Mouse (Mus musculus): ENCODE measurements around the gene Ing4. TPM values are rescaled to one million over a fixed set of nuclear protein-coding genes. Genes with fewer than 3 reads are reported as not detected.
A peak's percentile ranks its signal among the peaks of the same experiment; 100 is the strongest.

Ing4 gene
- total RNA-seq, 1 experiment = 32.4 TPM

GRCm38 (mm10) chr6:125096597-125097345 lies 57.2 kb downstream of the Ing4 start:
- TF ChIP-seq HCFC1 (IDR thresholded peaks at IDR 0.05; ENCODE audit: borderline replicate concordance, insufficient read depth, low read length) (no peak), CHD2 (IDR thresholded peaks at IDR 0.05; ENCODE audit: low read depth, low read length) (no peak), ZC3H11A (IDR thresholded peaks at IDR 0.05; ENCODE audit: borderline replicate concordance, low read depth, low read length) (no peak), ZNF384 (IDR thresholded peaks at IDR 0.05; ENCODE audit: low read depth, low read length) (no peak), MAFK (IDR thresholded peaks at IDR 0.05; ENCODE audit: insufficient read depth, low read depth, low read length) (no peak)
- H3K27ac ChIP-seq (ENCODE audit: insufficient read depth, low read depth, low read length, poor library complexity, severe bottlenecking) = peak overlapping the region; percentile 75
- H3K4me3 ChIP-seq (ENCODE audit: insufficient read depth in 1 of 2, low read depth in 1 of 2, low read length in 2 of 2, poor library complexity in 1 of 2, severe bottlenecking in 1 of 2) = peak overlapping the region; percentile 80 to 91
- DNase-seq (ENCODE audit: low read depth, low spot score) = no peak
- no peaks in the 10 kb centered on the region for H3K9me3 ChIP-seq (ENCODE audit: control insufficient read depth, insufficient read depth, low read depth, low read length)
- H3K4me1 ChIP-seq (ENCODE audit: control insufficient read depth in 2 of 2, insufficient read depth in 2 of 2, low read length in 2 of 2, poor library complexity in 1 of 2) = peaks cover 0 to 23% of the 10 kb centered on the region in 2 experiments; a peak in 2 of 4 replicates
- peaks cover 38% of the 10 kb centered on the region for H3K36me3 ChIP-seq (ENCODE audit: control insufficient read depth, insufficient read depth, low read length, poor library complexity, severe bottlenecking)
- in situ Hi-C loops (cut with MboI; ENCODE audit: low sequenced_read_pairs in 2 of 2, unreplicated experiment in 2 of 2) = no loop called here
- peak overlapping the region; percentile 91 for H3K9ac ChIP-seq (ENCODE audit: insufficient read depth, low read depth, low read length, poor library complexity, severe bottlenecking)

- Histone ChIP-seq H3K4me3 (ENCODE audit: insufficient read depth in 1 of 2, low read depth in 1 of 2, low read length in 2 of 2, poor library complexity in 1 of 2, severe bottlenecking in 1 of 2) (peak overlapping the region; percentile 80 to 91), H3K9me3 (ENCODE audit: control insufficient read depth, insufficient read depth, low read depth, low read length) (no peaks in the 10 kb centered on the region), H3K9ac (ENCODE audit: insufficient read depth, low read depth, low read length, poor library complexity, severe bottlenecking) (peak overlapping the region; percentile 91), H3K4me1 (ENCODE audit: control insufficient read depth in 2 of 2, insufficient read depth in 2 of 2, low read length in 2 of 2, poor library complexity in 1 of 2) (peaks cover 0 to 25% of the 10 kb centered on the region in 2 experiments; a peak in 2 of 4 replicates), H3K36me3 (ENCODE audit: control insufficient read depth, insufficient read depth, low read length, poor library complexity, severe bottlenecking) (peaks cover 43% of the 10 kb centered on the region), H3K27ac (ENCODE audit: insufficient read depth, low read depth, low read length, poor library complexity, severe bottlenecking) (0 out of 2 replicates have a peak overlapping the region, but pooled peaks have one; percentile 75)
- TF ChIP-seq HCFC1 (IDR thresholded peaks at IDR 0.05; ENCODE audit: borderline replicate concordance, insufficient read depth, low read length) (no peak), ZC3H11A (IDR thresholded peaks at IDR 0.05; ENCODE audit: borderline replicate concordance, low read depth, low read length) (no peak), MAFK (IDR thresholded peaks at IDR 0.05; ENCODE audit: insufficient read depth, low read depth, low read length) (no peak), CHD2 (IDR thresholded peaks at IDR 0.05; ENCODE audit: low read depth, low read length) (no peak), ZNF384 (IDR thresholded peaks at IDR 0.05; ENCODE audit: low read depth, low read length) (no peak)
- in situ Hi-C loops (cut with MboI; ENCODE audit: low sequenced_read_pairs in 2 of 2, unreplicated experiment in 2 of 2) = no loop called here
- no peak for DNase-seq (ENCODE audit: low read depth, low spot score)
Measured at GRCm38 (mm10) chr6:125097346-125097689, 57.8 kb downstream of the Ing4 start.

GRCm38 (mm10) chr6:125097951-125098350 lies 58.4 kb downstream of the Ing4 start:
- in situ Hi-C loops (cut with MboI; ENCODE audit: low sequenced_read_pairs in 2 of 2, unreplicated experiment in 2 of 2) = no loop called here
- peak overlapping the region; percentile 91 for H3K9ac ChIP-seq (ENCODE audit: insufficient read depth, low read depth, low read length, poor library complexity, severe bottlenecking)
- no peak overlapping the region for H3K27ac ChIP-seq (ENCODE audit: insufficient read depth, low read depth, low read length, poor library complexity, severe bottlenecking)
- DNase-seq (ENCODE audit: low read depth, low spot score) = no peak
- peak overlapping the region; percentile 80 to 91 for H3K4me3 ChIP-seq (ENCODE audit: insufficient read depth in 1 of 2, low read depth in 1 of 2, low read length in 2 of 2, poor library complexity in 1 of 2, severe bottlenecking in 1 of 2)
- no peaks in the 10 kb centered on the region for H3K9me3 ChIP-seq (ENCODE audit: control insufficient read depth, insufficient read depth, low read depth, low read length)
- peaks cover 0 to 25% of the 10 kb centered on the region in 2 experiments; a peak in 2 of 4 replicates for H3K4me1 ChIP-seq (ENCODE audit: control insufficient read depth in 2 of 2, insufficient read depth in 2 of 2, low read length in 2 of 2, poor library complexity in 1 of 2)
- TF ChIP-seq CHD2 (IDR thresholded peaks at IDR 0.05; ENCODE audit: low read depth, low read length) (no peak), HCFC1 (IDR thresholded peaks at IDR 0.05; ENCODE audit: borderline replicate concordance, insufficient read depth, low read length) (no peak), ZNF384 (IDR thresholded peaks at IDR 0.05; ENCODE audit: low read depth, low read length) (no peak), ZC3H11A (IDR thresholded peaks at IDR 0.05; ENCODE audit: borderline replicate concordance, low read depth, low read length) (no peak), MAFK (IDR thresholded peaks at IDR 0.05; ENCODE audit: insufficient read depth, low read depth, low read length) (no peak)
- peaks cover 50% of the 10 kb centered on the region for H3K36me3 ChIP-seq (ENCODE audit: control insufficient read depth, insufficient read depth, low read length, poor library complexity, severe bottlenecking)

GRCm38 (mm10) chr6:125098513-125098912 lies 59.0 kb downstream of the Ing4 start:
- peak overlapping the region; percentile 91; the same call in 1 of the 2 replicates for H3K9ac ChIP-seq (ENCODE audit: insufficient read depth, low read depth, low read length, poor library complexity, severe bottlenecking)
- no peaks in the 10 kb centered on the region for H3K9me3 ChIP-seq (ENCODE audit: control insufficient read depth, insufficient read depth, low read depth, low read length)
- peaks cover 52% of the 10 kb centered on the region for H3K36me3 ChIP-seq (ENCODE audit: control insufficient read depth, insufficient read depth, low read length, poor library complexity, severe bottlenecking)
- TF ChIP-seq ZNF384 (IDR thresholded peaks at IDR 0.05; ENCODE audit: low read depth, low read length) = no peak
- no peak for TF ChIP-seq ZC3H11A (IDR thresholded peaks at IDR 0.05; ENCODE audit: borderline replicate concordance, low read depth, low read length)
- no peak for TF ChIP-seq HCFC1 (IDR thresholded peaks at IDR 0.05; ENCODE audit: borderline replicate concordance, insufficient read depth, low read length)
- no peak for TF ChIP-seq MAFK (IDR thresholded peaks at IDR 0.05; ENCODE audit: insufficient read depth, low read depth, low read length)
- no peak for TF ChIP-seq CHD2 (IDR thresholded peaks at IDR 0.05; ENCODE audit: low read depth, low read length)
- DNase-seq (ENCODE audit: low read depth, low spot score) = no peak
- H3K27ac ChIP-seq (ENCODE audit: insufficient read depth, low read depth, low read length, poor library complexity, severe bottlenecking) = no peak overlapping the region
- peaks cover 0 to 25% of the 10 kb centered on the region in 2 experiments; a peak in 2 of 4 replicates for H3K4me1 ChIP-seq (ENCODE audit: control insufficient read depth in 2 of 2, insufficient read depth in 2 of 2, low read length in 2 of 2, poor library complexity in 1 of 2)
- in situ Hi-C loops (cut with MboI; ENCODE audit: low sequenced_read_pairs in 2 of 2, unreplicated experiment in 2 of 2) = no loop called here
- H3K4me3 ChIP-seq (ENCODE audit: insufficient read depth in 1 of 2, low read depth in 1 of 2, low read length in 2 of 2, poor library complexity in 1 of 2, severe bottlenecking in 1 of 2) = no peak overlapping the region

Other genes with a start within 250 kb of the Ing4 start
- 6.3 and 10.1 TPM in 2 replicates for gene Spsb2, start 231.1 kb upstream of the Ing4 start, total RNA-seq (2012; rRNA removed)
- gene Tpi1, start 225.5 kb upstream of the Ing4 start, total RNA-seq (2012; rRNA removed) = 306 and 404 TPM in 2 replicates
- gene Usp5, start 210.3 kb upstream of the Ing4 start, total RNA-seq (2012; rRNA removed) = 149 and 150 TPM in 2 replicates
- 128 and 137 TPM in 2 replicates for gene Cdca3, start 210.2 kb upstream of the Ing4 start, total RNA-seq (2012; rRNA removed)
- 0.32 TPM in 1 of 2 replicates, not detected in the other for gene Gnb3, start 199.5 kb upstream of the Ing4 start, total RNA-seq (2012; rRNA removed)
- gene P3h3, start 182.0 kb upstream of the Ing4 start, total RNA-seq (2012; rRNA removed) = 10.1 and 15.6 TPM in 2 replicates
- 1.7 and 3.1 TPM in 2 replicates for gene Gpr162, start 175.8 kb upstream of the Ing4 start, total RNA-seq (2012; rRNA removed)
- gene Cd4, start 151.5 kb upstream of the Ing4 start, total RNA-seq (2012; rRNA removed) = 0.37 and 0.49 TPM in 2 replicates
- gene Lag3, start 128.1 kb upstream of the Ing4 start, total RNA-seq (2012; rRNA removed) = 1.0 and 1.2 TPM in 2 replicates
- 66.7 and 67.4 TPM in 2 replicates for gene Ptms, start 119.7 kb upstream of the Ing4 start, total RNA-seq (2012; rRNA removed)
- gene Mlf2, start 108.4 kb upstream of the Ing4 start, total RNA-seq (2012; rRNA removed) = 179 and 196 TPM in 2 replicates
- gene Cops7a, start 74.2 kb upstream of the Ing4 start, total RNA-seq (2012; rRNA removed) = 138 and 141 TPM in 2 replicates
- 2.9 and 6.1 TPM in 2 replicates for gene Pianp, start 43.1 kb upstream of the Ing4 start, total RNA-seq (2012; rRNA removed)
- 25.1 and 25.6 TPM in 2 replicates for gene Zfp384, start 30.6 kb upstream of the Ing4 start, total RNA-seq (2012; rRNA removed)
- 9.6 and 31.2 TPM in 2 replicates for gene Acrbp, start 9.9 kb downstream of the Ing4 start, total RNA-seq (2012; rRNA removed)
- gene Lpar5, start 28.2 kb downstream of the Ing4 start, total RNA-seq (2012; rRNA removed) = 5.0 and 9.3 TPM in 2 replicates
- gene Chd4, start 56.2 kb downstream of the Ing4 start, total RNA-seq (2012; rRNA removed) = 344 and 351 TPM in 2 replicates
- 159 and 174 TPM in 2 replicates for gene Nop2, start 92.1 kb downstream of the Ing4 start, total RNA-seq (2012; rRNA removed)
- gene Iffo1, start 105.5 kb downstream of the Ing4 start, total RNA-seq (2012; rRNA removed) = 15.1 and 16.5 TPM in 2 replicates
- gene Gapdh, start 126.7 kb downstream of the Ing4 start, total RNA-seq (2012; rRNA removed) = 2,407 and 2,462 TPM in 2 replicates
- gene Ncapd2, start 151.9 kb downstream of the Ing4 start, total RNA-seq (2012; rRNA removed) = 159 and 187 TPM in 2 replicates
- gene Mrpl51, start 152.0 kb downstream of the Ing4 start, total RNA-seq (2012; rRNA removed) = 155 and 184 TPM in 2 replicates
- gene Vamp1, start 175.8 kb downstream of the Ing4 start, total RNA-seq (2012; rRNA removed) = 3.5 and 4.6 TPM in 2 replicates
- gene Tapbpl, start 192.1 kb downstream of the Ing4 start, total RNA-seq (2012; rRNA removed) = 4.2 and 6.4 TPM in 2 replicates
- 0.22 TPM in 1 of 2 replicates, not detected in the other for gene Cd27, start 197.2 kb downstream of the Ing4 start, total RNA-seq (2012; rRNA removed)
- 53.3 and 84.8 TPM in 2 replicates for gene Tuba3a, start 246.3 kb downstream of the Ing4 start, total RNA-seq (2012; rRNA removed)

Data from ES-E14 (cell line).